Mouse (Mus musculus) heart, embryonic 13.5 days (tissue): Measurements from ENCODE around the gene Foxo3. TPM values are rescaled to one million over a fixed set of nuclear protein-coding genes. Genes with fewer than 3 reads are reported as not detected.

Source experiments
- ATAC-seq: fragments of 200-750 bp; cut with Nextera tagmentation; 2 replicates; pipeline ENCODE4 v1.8.0; 2017; ENCODE audit warnings: moderate TSS enrichment; ENCODE audit not compliant: insufficient number of reproducible peaks, low FRiP score, low TSS enrichment; ENCODE audit errors: extremely low read depth
- H3K27ac ChIP-seq: fragments of 300-500 bp; sonication (generic); replicated peaks from 2 replicates; pipeline ENCODE4 v1.5.1; 2015; ENCODE audit warnings: moderate library complexity, mild to moderate bottlenecking, inconsistent platforms
- H3K27me3 ChIP-seq: fragments of 300-500 bp; sonication (generic); replicated peaks from 2 replicates; pipeline ENCODE4 v1.6.1; 2015; ENCODE audit warnings: mild to moderate bottlenecking, inconsistent platforms
- H3K36me3 ChIP-seq: fragments of 300-500 bp; sonication (generic); 2 replicates; pipeline ENCODE4 v1.6.1; 2015; ENCODE audit warnings: mild to moderate bottlenecking, inconsistent platforms
- H3K4me1 ChIP-seq: fragments of 300-500 bp; sonication (generic); 2 replicates; pipeline ENCODE4 v1.6.1; 2015; ENCODE audit warnings: inconsistent platforms
- H3K4me2 ChIP-seq: fragments of 300-500 bp; sonication (generic); 2 replicates; pipeline ENCODE4 v1.6.1; 2015; ENCODE audit warnings: inconsistent platforms, mild to moderate bottlenecking, moderate library complexity
- H3K4me3 ChIP-seq: fragments of 300-500 bp; sonication (generic); 2 replicates; pipeline ENCODE4 v1.5.1; 2015; ENCODE audit warnings: moderate library complexity, mild to moderate bottlenecking, inconsistent platforms
- H3K9ac ChIP-seq: fragments of 300-500 bp; sonication (generic); 2 replicates; pipeline ENCODE4 v1.6.1; 2015; ENCODE audit warnings: inconsistent platforms, mild to moderate bottlenecking, moderate library complexity
- H3K9me3 ChIP-seq: fragments of 300-500 bp; sonication (generic); 2 replicates; pipeline ENCODE4 v1.6.1; 2016; ENCODE audit warnings: inconsistent platforms
- WGBS: fragments of 180-500 bp; shearing (Covaris S2); methylation state at CpG from one replicate; pipeline ENCODE4 v1.1.7; 2015; ENCODE audit warnings: mixed read lengths; 5-methylcytosine and 5-hydroxymethylcytosine counted together
- polyA plus RNA-seq: library from polyadenylated mRNA; unstranded; fragments of >200 nt; fragmentation: Nextera tagmentation; extraction: Ambion mirVana; gene quantifications from 2 replicates; pipeline ENCODE4 v1.2.1, GENCODE M21; 2015

Gene Foxo3
- polyA plus RNA-seq, 1 experiment from 2014 or later, result 4.4 TPM

DNA sequence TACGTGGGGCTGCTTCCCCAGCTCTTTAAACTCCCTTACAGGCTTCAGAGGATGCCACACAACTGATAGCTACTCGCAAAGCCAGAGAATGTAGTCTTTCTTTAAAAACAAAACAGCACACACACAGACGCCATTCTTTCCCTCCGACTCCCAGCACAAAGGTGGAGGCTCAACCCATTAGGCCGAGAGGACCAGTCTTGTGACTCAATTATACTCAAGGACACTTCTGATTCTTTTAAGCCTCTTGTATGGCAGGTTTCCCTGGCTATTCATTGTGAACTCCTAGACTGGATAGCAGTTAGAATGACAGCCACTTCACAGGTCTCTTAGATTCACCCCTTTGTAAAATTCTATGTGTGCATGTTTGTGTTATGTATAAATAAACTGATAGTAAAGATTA lies 38.3 kb downstream of the Foxo3 start:
- Histone ChIP-seq H3K4me3 (no peak overlapping the region), H3K9ac (no peak overlapping the region), H3K4me1 (peaks cover 49% of the 10 kb centered on the region), H3K36me3 (peaks cover 3% of the 10 kb centered on the region; the same call in 1 of the 2 replicates), H3K27me3 (no peaks in the 10 kb centered on the region), H3K9me3 (no peaks in the 10 kb centered on the region), H3K27ac (no peak overlapping the region), H3K4me2 (no peak overlapping the region)
- WGBS, result 62% methylated on average over 5 of the region's 5 CpGs
- ATAC-seq, result no peak

GRCm38 (mm10) chr10:42237556-42237955 lies 39.0 kb downstream of the Foxo3 start:
- Histone ChIP-seq H3K27me3 (no peaks in the 10 kb centered on the region), H3K36me3 (peaks cover 3% of the 10 kb centered on the region; the same call in 1 of the 2 replicates), H3K4me1 (peaks cover 49% of the 10 kb centered on the region), H3K4me2 (no peak overlapping the region), H3K4me3 (no peak overlapping the region), H3K27ac (no peak overlapping the region), H3K9ac (no peak overlapping the region), H3K9me3 (no peaks in the 10 kb centered on the region)
- no peak for ATAC-seq
- WGBS, result 88% methylated on average over 4 of the region's 4 CpGs

DNA sequence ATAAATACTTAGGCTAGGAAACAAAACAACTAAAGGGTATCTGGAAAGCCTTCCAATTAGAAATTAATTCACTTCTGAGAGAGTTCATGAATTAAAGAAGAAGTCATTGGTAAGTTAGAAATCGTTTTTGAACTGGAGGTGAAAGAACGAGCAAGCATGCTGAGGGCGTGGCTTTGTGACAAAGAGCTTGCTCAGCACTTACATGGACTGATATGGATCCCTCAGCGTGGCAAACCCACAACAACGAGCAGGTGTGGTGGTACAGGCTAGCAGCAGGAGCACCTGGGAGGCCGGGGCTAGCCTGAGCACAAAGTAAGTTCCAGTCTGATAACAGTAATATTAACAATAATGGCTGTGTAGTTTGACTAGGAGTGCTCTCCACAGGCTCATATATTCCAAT lies 41.2 kb downstream of the Foxo3 start:
- Histone ChIP-seq H3K4me1 (peaks cover 48% of the 10 kb centered on the region), H3K4me3 (no peak overlapping the region), H3K27me3 (no peaks in the 10 kb centered on the region), H3K27ac (no peak overlapping the region), H3K9me3 (no peaks in the 10 kb centered on the region), H3K4me2 (no peak overlapping the region), H3K36me3 (peaks cover 3% of the 10 kb centered on the region; the same call in 1 of the 2 replicates), H3K9ac (no peak overlapping the region)
- 75% methylated on average over 6 of the region's 6 CpGs for WGBS
- ATAC-seq, result no peak

DNA sequence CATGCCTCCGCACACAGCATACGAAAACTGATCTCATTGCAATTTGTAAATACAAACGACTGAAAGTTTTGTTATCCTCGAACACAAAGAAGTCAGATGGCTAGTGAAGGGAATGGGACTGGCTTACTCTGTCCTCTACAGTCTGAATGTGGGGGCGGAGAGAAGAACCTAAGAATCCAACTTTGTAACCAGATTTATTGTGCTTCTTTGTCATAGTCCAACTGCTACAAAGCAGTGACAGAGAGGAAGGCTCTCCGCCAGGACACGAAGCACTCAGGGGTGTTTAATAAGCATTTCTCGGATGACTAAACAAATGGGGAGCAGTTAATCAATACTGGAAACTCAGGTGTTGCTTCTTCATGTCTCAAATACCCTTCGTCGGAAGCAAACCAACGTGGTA lies 43.6 kb downstream of the Foxo3 start:
- H3K4me1 ChIP-seq, result peaks cover 48% of the 10 kb centered on the region
- H3K27me3 ChIP-seq, result no peaks in the 10 kb centered on the region
- H3K9me3 ChIP-seq, result no peaks in the 10 kb centered on the region
- no peak for ATAC-seq
- no peak overlapping the region for H3K4me3 ChIP-seq
- peaks cover 3% of the 10 kb centered on the region; the same call in 1 of the 2 replicates for H3K36me3 ChIP-seq
- H3K27ac ChIP-seq, result no peak overlapping the region
- WGBS, result 88% methylated on average over 11 of the region's 11 CpGs
- H3K4me2 ChIP-seq, result no peak overlapping the region
- no peak overlapping the region for H3K9ac ChIP-seq

- Histone ChIP-seq H3K4me1 (peaks cover 45% of the 10 kb centered on the region), H3K27me3 (no peaks in the 10 kb centered on the region), H3K4me3 (no peak overlapping the region), H3K27ac (no peak overlapping the region), H3K36me3 (peaks cover 5% of the 10 kb centered on the region), H3K9ac (no peak overlapping the region), H3K4me2 (no peak overlapping the region), H3K9me3 (no peaks in the 10 kb centered on the region)
- 88% methylated on average over 8 of the region's 8 CpGs for WGBS
- ATAC-seq, result no peak
Observed at GRCm38 (mm10) chr10:42231847-42232246, 44.7 kb downstream of the Foxo3 start.

DNA sequence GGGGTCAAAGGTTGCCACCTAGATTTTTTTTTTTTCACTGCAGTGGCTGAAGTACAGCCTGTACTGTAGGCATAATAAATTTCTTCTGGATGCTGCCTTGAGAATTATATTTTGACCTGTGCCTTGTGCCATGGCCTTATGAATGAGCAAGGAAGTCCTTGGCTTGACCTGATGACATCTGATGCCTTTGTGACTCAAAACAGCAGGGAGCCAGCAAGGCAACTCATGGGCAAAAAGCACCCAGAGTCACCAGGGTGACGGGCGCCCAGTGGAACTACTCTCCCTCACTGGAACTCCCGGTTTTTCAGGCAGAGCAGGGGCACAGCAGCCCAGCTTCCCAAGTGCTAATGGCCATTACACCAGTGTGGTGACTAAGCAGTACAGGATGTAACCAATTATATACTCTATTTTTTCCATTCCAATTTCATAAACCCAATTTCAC lies 45.4 kb downstream of the Foxo3 start:
- WGBS, result 88% methylated on average over 3 of the region's 3 CpGs
- ATAC-seq, result no peak
- peaks cover 45% of the 10 kb centered on the region for H3K4me1 ChIP-seq

GRCm38 (mm10) chr10:42230471-42231099 lies 46.0 kb downstream of the Foxo3 start:
- no peak overlapping the region for H3K4me2 ChIP-seq
- H3K36me3 ChIP-seq, result peaks cover 13% of the 10 kb centered on the region
- WGBS, result 91% methylated on average over 5 of the region's 5 CpGs
- H3K9ac ChIP-seq, result no peak overlapping the region
- H3K4me1 ChIP-seq, result peaks cover 46% of the 10 kb centered on the region
- no peak overlapping the region for H3K4me3 ChIP-seq
- no peaks in the 10 kb centered on the region for H3K27me3 ChIP-seq
- ATAC-seq, result no peak
- H3K9me3 ChIP-seq, result no peaks in the 10 kb centered on the region
- no peak overlapping the region for H3K27ac ChIP-seq

More for the DNA sequence above, 45.4 kb downstream of the Foxo3 start:
- Histone ChIP-seq H3K4me2 (no peak overlapping the region), H3K4me3 (no peak overlapping the region), H3K27ac (no peak overlapping the region), H3K36me3 (peaks cover 12% of the 10 kb centered on the region), H3K9ac (no peak overlapping the region), H3K27me3 (no peaks in the 10 kb centered on the region), H3K9me3 (no peaks in the 10 kb centered on the region)

DNA sequence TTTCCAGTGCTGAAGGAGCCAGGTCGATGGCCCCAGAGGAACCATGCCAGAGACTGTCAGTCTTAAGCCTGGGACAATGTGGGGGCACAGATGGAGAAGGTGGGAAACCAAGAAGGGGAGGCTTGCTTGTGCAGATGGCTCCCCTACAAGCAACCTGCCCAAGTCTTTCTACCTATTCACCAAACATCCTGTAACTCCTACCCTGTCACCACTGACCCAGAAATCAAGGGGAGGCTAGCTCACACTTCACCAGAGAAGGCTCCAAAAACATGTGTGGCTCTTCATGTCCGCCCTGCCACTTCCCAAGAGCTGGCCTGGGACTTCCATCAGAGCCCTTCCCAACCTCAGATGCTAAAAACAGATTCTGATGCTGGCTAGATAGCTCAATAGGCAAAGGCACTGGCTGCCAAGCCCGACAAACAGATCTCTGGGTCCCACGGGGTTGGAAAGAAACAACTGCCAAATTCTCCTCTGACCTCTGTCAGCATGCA lies 48.8 kb downstream of the Foxo3 start:
- Histone ChIP-seq H3K4me1 (peaks cover 42% of the 10 kb centered on the region), H3K27me3 (no peaks in the 10 kb centered on the region), H3K4me2 (no peak overlapping the region), H3K27ac (no peak overlapping the region), H3K9ac (no peak overlapping the region), H3K36me3 (peaks cover 10% of the 10 kb centered on the region), H3K4me3 (no peak overlapping the region), H3K9me3 (no peaks in the 10 kb centered on the region)
- no peak for ATAC-seq
- WGBS, result 60% methylated on average over 4 of the region's 4 CpGs

DNA sequence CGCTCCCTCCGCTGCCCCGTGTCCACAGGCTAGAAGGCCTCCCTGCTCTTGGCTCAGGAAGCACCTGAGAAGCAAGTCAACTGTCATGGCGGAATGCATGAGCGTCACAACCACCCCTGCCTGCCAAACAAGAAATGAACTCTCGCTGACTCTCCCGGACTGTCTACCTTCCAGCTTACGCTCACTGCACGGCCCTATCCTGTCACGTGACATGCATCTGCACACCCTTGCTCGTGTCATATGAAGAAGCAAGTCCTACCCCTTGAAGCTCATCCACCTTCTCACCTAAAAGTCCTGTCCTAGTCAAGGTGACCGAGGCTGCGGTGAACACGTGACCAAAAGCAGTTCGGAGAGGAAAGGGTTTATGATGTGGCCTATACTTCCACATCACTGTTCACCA lies 50.4 kb downstream of the Foxo3 start:
- Histone ChIP-seq H3K9ac (no peak overlapping the region), H3K27ac (no peak overlapping the region), H3K9me3 (no peaks in the 10 kb centered on the region), H3K4me1 (peaks cover 55% of the 10 kb centered on the region), H3K36me3 (peaks cover 10% of the 10 kb centered on the region), H3K4me2 (no peak overlapping the region), H3K27me3 (no peaks in the 10 kb centered on the region), H3K4me3 (no peak overlapping the region)
- ATAC-seq, result no peak; the same call in 1 of the 2 replicates
- 91% methylated on average over 15 of the region's 15 CpGs for WGBS

DNA sequence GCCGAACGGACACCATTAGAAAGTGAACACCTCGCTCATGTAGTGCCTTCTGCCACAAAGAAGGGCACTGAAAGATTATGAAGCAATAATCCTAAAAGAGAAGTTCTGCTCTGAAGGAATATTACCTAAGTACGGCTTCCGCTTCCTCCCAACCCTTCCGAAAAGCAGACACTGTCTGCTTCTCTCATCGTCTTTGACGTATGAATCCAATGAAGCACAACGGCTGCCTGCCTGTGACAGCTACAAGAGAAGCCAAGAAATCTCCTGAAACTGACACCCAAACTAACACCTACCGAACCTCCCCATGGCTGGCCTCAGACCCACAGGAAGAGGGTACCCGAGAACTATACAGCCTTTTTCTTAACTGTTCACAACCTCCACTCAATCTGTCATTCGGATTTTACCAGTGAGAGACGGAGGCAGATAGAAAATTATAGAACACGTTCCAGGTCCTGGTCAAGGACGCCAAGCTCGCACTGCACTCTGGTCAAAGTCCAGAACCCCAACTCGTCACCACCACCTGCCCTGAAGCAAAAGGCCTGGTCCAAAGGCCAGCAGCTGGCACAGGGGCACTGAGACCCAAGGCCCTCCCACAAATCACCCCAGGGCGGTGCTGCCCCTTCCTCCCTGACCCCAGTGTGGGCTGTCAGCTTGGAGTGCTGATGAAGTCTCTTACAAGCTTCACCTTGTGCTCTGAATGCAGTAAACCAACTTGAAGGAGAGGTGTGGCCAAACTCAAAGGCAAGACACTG lies 51.2 kb downstream of the Foxo3 start:
- Histone ChIP-seq H3K4me2 (no peak overlapping the region), H3K27ac (no peak overlapping the region), H3K4me3 (no peak overlapping the region), H3K4me1 (peaks cover 55% of the 10 kb centered on the region), H3K9me3 (no peaks in the 10 kb centered on the region), H3K9ac (no peak overlapping the region), H3K27me3 (no peaks in the 10 kb centered on the region), H3K36me3 (peaks cover 10% of the 10 kb centered on the region)
- 86% methylated on average over 18 of the region's 18 CpGs for WGBS
- ATAC-seq, result no peak

DNA sequence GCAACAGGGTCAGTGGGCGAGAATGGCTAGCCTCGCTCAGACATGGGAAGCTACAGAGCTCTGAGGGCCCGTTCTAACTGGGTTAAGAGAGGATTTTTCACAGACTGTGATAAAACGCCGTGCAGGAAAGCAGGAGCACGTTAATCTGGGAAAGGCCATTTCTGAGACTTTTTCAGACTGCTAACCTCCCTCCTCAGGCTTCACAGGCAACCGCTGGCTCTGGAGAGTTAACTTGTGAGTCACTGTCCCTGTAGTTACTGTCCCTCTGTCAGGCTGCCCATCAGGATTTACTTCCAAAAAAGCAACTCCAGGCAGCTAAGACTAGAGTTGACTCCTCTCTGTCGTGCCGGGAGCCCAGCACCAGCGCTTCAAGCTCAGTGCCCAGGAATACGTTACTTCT lies 54.6 kb downstream of the Foxo3 start:
- Histone ChIP-seq H3K4me1 (peaks cover 51% of the 10 kb centered on the region), H3K4me2 (no peak overlapping the region), H3K9me3 (no peaks in the 10 kb centered on the region), H3K27ac (no peak overlapping the region), H3K4me3 (no peak overlapping the region), H3K36me3 (peaks cover 10% of the 10 kb centered on the region), H3K9ac (no peak overlapping the region), H3K27me3 (no peaks in the 10 kb centered on the region)
- 64% methylated on average over 11 of the region's 11 CpGs for WGBS
- no peak for ATAC-seq
